Mouse (Mus musculus): Measurements from ENCODE around the gene Paqr8.

The Paqr8 gene

GRCm38 (mm10) chr1:20890404-20890921 is at the start of gene Paqr8:
TSS of gene Paqr8 (plus strand) at chr1:20890606.
- DNase-seq (ENCODE audit: low spot score in 2 of 2) = peak; percentile 55 to 76

- DNase-seq (ENCODE audit: low spot score in 2 of 2) = no peak
These were observed 33.2 kb upstream of the Paqr8 start for GRCm38 (mm10) chr1:20856924-20857902.

GRCm38 (mm10) chr1:20860775-20861174 is 29.6 kb upstream of the Paqr8 start:
- no peak for DNase-seq (ENCODE audit: low spot score in 2 of 2)

- DNase-seq (ENCODE audit: low spot score in 2 of 2) = no peak
These were observed 28.5 kb upstream of the Paqr8 start for GRCm38 (mm10) chr1:20861865-20862264.

GRCm38 (mm10) chr1:20863452-20864172 is 26.8 kb upstream of the Paqr8 start:
- no peak for DNase-seq (ENCODE audit: low spot score in 2 of 2)

GRCm38 (mm10) chr1:20867241-20867902 is 23.0 kb upstream of the Paqr8 start:
- DNase-seq (ENCODE audit: low spot score in 2 of 2) = peak in 1 of 2 experiments; percentile 13

GRCm38 (mm10) chr1:20868036-20868435 is 22.4 kb upstream of the Paqr8 start:
- no peak for DNase-seq (ENCODE audit: low spot score in 2 of 2)

GRCm38 (mm10) chr1:20870887-20871286 is 19.5 kb upstream of the Paqr8 start:
- DNase-seq (ENCODE audit: low spot score in 2 of 2) = no peak

GRCm38 (mm10) chr1:20872496-20872895 is 17.9 kb upstream of the Paqr8 start:
- DNase-seq (ENCODE audit: low spot score in 2 of 2) = no peak

- no peak for DNase-seq (ENCODE audit: low spot score in 2 of 2)
These were observed 16.3 kb upstream of the Paqr8 start for GRCm38 (mm10) chr1:20874061-20874460.

GRCm38 (mm10) chr1:20877355-20877754 is 13.1 kb upstream of the Paqr8 start:
- DNase-seq (ENCODE audit: low spot score in 2 of 2) = no peak

- no peak for DNase-seq (ENCODE audit: low spot score in 2 of 2)
These were observed 11.0 kb upstream of the Paqr8 start for GRCm38 (mm10) chr1:20879361-20879760.

GRCm38 (mm10) chr1:20883079-20883478 is 7.3 kb upstream of the Paqr8 start:
- DNase-seq (ENCODE audit: low spot score in 2 of 2) = no peak

- no peak for DNase-seq (ENCODE audit: low spot score in 2 of 2)
These were observed 566 bp upstream of the Paqr8 start for GRCm38 (mm10) chr1:20889677-20890403.

- peak; percentile 30 to 58 for DNase-seq (ENCODE audit: low spot score in 2 of 2)
These were observed 564 bp downstream of the Paqr8 start for GRCm38 (mm10) chr1:20890941-20891399.

GRCm38 (mm10) chr1:20893059-20893458 is 2.7 kb downstream of the Paqr8 start:
- no peak for DNase-seq (ENCODE audit: low spot score in 2 of 2)

GRCm38 (mm10) chr1:20898391-20898790 is 8.0 kb downstream of the Paqr8 start:
- no peak for DNase-seq (ENCODE audit: low spot score in 2 of 2)

GRCm38 (mm10) chr1:20900336-20900735 is 9.9 kb downstream of the Paqr8 start:
- no peak for DNase-seq (ENCODE audit: low spot score in 2 of 2)

- DNase-seq (ENCODE audit: low spot score in 2 of 2) = peak in 1 of 2 experiments; percentile 38
These were observed 15.2 kb downstream of the Paqr8 start for GRCm38 (mm10) chr1:20905501-20906127.

- peak in 1 of 2 experiments; percentile 34 for DNase-seq (ENCODE audit: low spot score in 2 of 2)
These were observed 15.7 kb downstream of the Paqr8 start for GRCm38 (mm10) chr1:20906128-20906515.

- no peak for DNase-seq (ENCODE audit: low spot score in 2 of 2)
These were observed 18.1 kb downstream of the Paqr8 start for GRCm38 (mm10) chr1:20908541-20908940.

Data from cerebellum, postnatal 4 days (tissue).